Mouse (Mus musculus) stomach, postnatal 0 days (tissue): ENCODE measurements around the gene Dnaic2. TPM values are rescaled to one million over a fixed set of nuclear protein-coding genes. Genes with fewer than 3 reads are reported as not detected.

Experiments
- ATAC-seq: fragments of 200-750 bp; cut with Nextera tagmentation; 2 replicates; pipeline ENCODE4 v1.8.0; 2017; ENCODE audit not compliant: low FRiP score, low TSS enrichment
- DNase-seq: peaks from one replicate; pipeline ENCODE4 v3.0.0-alpha.2; 2016; ENCODE audit warnings: low spot score
- H3K27ac ChIP-seq: fragments of 300-500 bp; sonication (generic); replicated peaks from 2 replicates; pipeline ENCODE4 v1.5.1; 2014; ENCODE audit warnings: mild to moderate bottlenecking, control low read depth
- H3K27me3 ChIP-seq: fragments of 300-500 bp; sonication (generic); 2 replicates; pipeline ENCODE4 v1.6.1; 2014; ENCODE audit warnings: low read length; ENCODE audit not compliant: control insufficient read depth, insufficient read depth
- H3K36me3 ChIP-seq: fragments of 300-500 bp; sonication (generic); 2 replicates; pipeline ENCODE4 v1.6.1; 2014; ENCODE audit warnings: low read length, mixed read lengths; ENCODE audit not compliant: control insufficient read depth, insufficient read depth
- H3K4me1 ChIP-seq: fragments of 300-500 bp; sonication (generic); replicated peaks from 2 replicates; pipeline ENCODE4 v1.6.1; 2014; ENCODE audit warnings: antibody characterized with exemption; ENCODE audit not compliant: control insufficient read depth, insufficient read depth
- H3K4me2 ChIP-seq: fragments of 300-500 bp; sonication (generic); replicated peaks from 2 replicates; pipeline ENCODE4 v1.6.1; 2014; ENCODE audit warnings: low read depth, mild to moderate bottlenecking, control low read depth, moderate library complexity
- H3K4me3 ChIP-seq: fragments of 300-500 bp; sonication (generic); 2 replicates; pipeline ENCODE4 v1.5.1; 2014; ENCODE audit warnings: low read depth, low read length, control low read depth
- H3K9ac ChIP-seq: fragments of 300-500 bp; sonication (generic); 2 replicates; pipeline ENCODE4 v1.6.1; 2014; ENCODE audit warnings: mild to moderate bottlenecking, low read length, control low read depth, mixed read lengths
- H3K9me3 ChIP-seq: fragments of 300-500 bp; sonication (generic); 2 replicates; pipeline ENCODE4 v1.6.1; 2016; ENCODE audit warnings: low read length; ENCODE audit not compliant: control insufficient read depth
- CTCF ChIP-seq: IDR thresholded peaks from 2 replicates; pipeline ENCODE4 v1.5.1; 2016; ENCODE audit warnings: antibody characterized with exemption, low read depth, mild to moderate bottlenecking, moderate library complexity
- EP300 ChIP-seq: optimal IDR thresholded peaks from 2 replicates; pipeline ENCODE3; 2016; ENCODE audit warnings: antibody characterized with exemption
- WGBS: fragments of 180-500 bp; shearing (Covaris S2); extraction: QIAGEN DNeasy Blood & Tissue Kit; methylation state at CpG from one replicate; pipeline ENCODE4 v1.1.7; 2014; 5-methylcytosine and 5-hydroxymethylcytosine counted together
- polyA plus RNA-seq: library from polyadenylated mRNA; unstranded; fragments of >200 nt; fragmentation: Nextera tagmentation; extraction: Ambion mirVana; gene quantifications from 2 replicates; pipeline ENCODE4 v1.2.1, GENCODE M21; 2015

Gene Dnaic2
- polyA plus RNA-seq, 1 experiment from 2014 or later = 0.35 TPM

- H3K9ac ChIP-seq = no peak overlapping the region
- no peaks in the 10 kb centered on the region for H3K4me1 ChIP-seq
- 74% methylated on average over 5 of the region's 5 CpGs for WGBS
- no peak for DNase-seq
- no peak overlapping the region for H3K4me2 ChIP-seq
- H3K36me3 ChIP-seq = no peaks in the 10 kb centered on the region
- no peaks in the 10 kb centered on the region for H3K27me3 ChIP-seq
- no peak overlapping the region for H3K4me3 ChIP-seq
- no peak overlapping the region for H3K27ac ChIP-seq
- TF ChIP-seq EP300 = no peak
- no peak for TF ChIP-seq CTCF
- no peaks in the 10 kb centered on the region for H3K9me3 ChIP-seq
- no peak for ATAC-seq
These were observed 20.9 kb upstream of the Dnaic2 start for GRCm38 (mm10) chr11:114706358-114706757.

- no peak for TF ChIP-seq EP300
- no peak for TF ChIP-seq CTCF
- DNase-seq (no peak), ATAC-seq (no peak)
- Histone ChIP-seq H3K9me3 (no peaks in the 10 kb centered on the region), H3K4me3 (no peak overlapping the region), H3K9ac (no peak overlapping the region), H3K4me1 (no peaks in the 10 kb centered on the region), H3K27me3 (no peaks in the 10 kb centered on the region), H3K36me3 (no peaks in the 10 kb centered on the region), H3K27ac (no peak overlapping the region), H3K4me2 (no peak overlapping the region)
- 86% methylated on average over 3 of the region's 3 CpGs for WGBS
These were observed 15.8 kb upstream of the Dnaic2 start for GRCm38 (mm10) chr11:114711393-114711792.

DNA sequence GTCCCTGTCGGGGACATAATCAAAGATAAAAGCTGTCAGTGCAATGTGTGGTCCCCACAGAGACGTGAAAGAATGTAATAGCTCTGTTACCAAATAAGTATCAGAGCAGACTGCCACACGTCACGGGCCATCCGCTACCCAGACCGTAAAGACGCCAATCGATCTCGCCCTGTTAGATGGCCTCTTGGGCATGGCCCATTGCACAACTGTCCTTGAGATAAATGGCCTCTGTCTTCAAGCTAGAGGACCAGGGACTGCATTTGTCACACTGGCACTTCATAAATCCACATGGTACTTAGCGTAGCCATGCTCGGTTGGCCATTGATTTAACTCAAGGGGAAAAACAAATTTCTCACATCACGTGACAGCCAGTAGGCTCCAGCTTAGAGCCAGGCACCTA, 15.3 kb upstream of the Dnaic2 start:
- ATAC-seq (no peak), DNase-seq (no peak)
- Histone ChIP-seq H3K4me1 (no peaks in the 10 kb centered on the region), H3K9ac (no peak overlapping the region), H3K4me3 (no peak overlapping the region), H3K27ac (no peak overlapping the region), H3K9me3 (no peaks in the 10 kb centered on the region), H3K27me3 (no peaks in the 10 kb centered on the region), H3K4me2 (no peak overlapping the region), H3K36me3 (no peaks in the 10 kb centered on the region)
- no peak for TF ChIP-seq EP300
- no peak for TF ChIP-seq CTCF
- 89% methylated on average over 12 of the region's 12 CpGs for WGBS

DNA sequence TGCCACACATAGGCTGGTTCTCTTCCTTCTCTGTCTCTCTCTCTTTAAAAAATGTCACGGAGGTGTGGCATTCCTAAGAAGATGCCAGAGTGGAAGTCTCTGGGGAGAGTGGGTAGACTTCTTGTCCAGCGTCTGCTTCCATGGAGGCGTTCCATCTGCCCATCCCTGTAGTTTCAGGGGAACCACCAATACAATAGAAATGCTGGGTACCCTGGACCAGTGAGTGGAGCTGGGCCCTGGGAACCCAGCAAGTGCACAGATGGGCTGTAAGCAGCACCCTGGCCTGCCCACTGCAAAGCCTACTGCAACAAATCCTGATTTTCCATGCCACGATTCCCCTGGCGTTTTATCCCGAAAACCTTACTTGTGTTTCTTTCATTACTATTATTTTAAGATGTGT, 12.7 kb upstream of the Dnaic2 start:
- no peaks in the 10 kb centered on the region for H3K9me3 ChIP-seq
- TF ChIP-seq EP300 (no peak), CTCF (no peak)
- no peaks in the 10 kb centered on the region for H3K36me3 ChIP-seq
- H3K27me3 ChIP-seq = no peaks in the 10 kb centered on the region
- H3K9ac ChIP-seq = no peak overlapping the region
- H3K4me2 ChIP-seq = no peak overlapping the region
- no peak for ATAC-seq
- H3K27ac ChIP-seq = no peak overlapping the region
- DNase-seq = no peak
- no peak overlapping the region for H3K4me3 ChIP-seq
- H3K4me1 ChIP-seq = no peaks in the 10 kb centered on the region
- WGBS = 78% methylated on average over 6 of the region's 6 CpGs

GRCm38 (mm10) chr11:114715531-114715930, 11.7 kb upstream of the Dnaic2 start:
- no peak for ATAC-seq
- H3K27me3 ChIP-seq = no peaks in the 10 kb centered on the region
- 63% methylated on average over 7 of the region's 7 CpGs for WGBS
- no peak overlapping the region for H3K9ac ChIP-seq
- no peaks in the 10 kb centered on the region for H3K36me3 ChIP-seq
- H3K4me3 ChIP-seq = no peak overlapping the region
- H3K27ac ChIP-seq = no peak overlapping the region
- H3K4me2 ChIP-seq = no peak overlapping the region
- TF ChIP-seq CTCF = no peak
- no peak for TF ChIP-seq EP300
- no peaks in the 10 kb centered on the region for H3K4me1 ChIP-seq
- H3K9me3 ChIP-seq = no peaks in the 10 kb centered on the region
- DNase-seq = no peak

GRCm38 (mm10) chr11:114720535-114720934, 6.7 kb upstream of the Dnaic2 start:
- no peak for TF ChIP-seq CTCF
- TF ChIP-seq EP300 = no peak
- Histone ChIP-seq H3K9ac (no peak overlapping the region), H3K4me2 (no peak overlapping the region), H3K27me3 (no peaks in the 10 kb centered on the region), H3K9me3 (no peaks in the 10 kb centered on the region), H3K27ac (no peak overlapping the region), H3K36me3 (no peaks in the 10 kb centered on the region), H3K4me3 (no peak overlapping the region), H3K4me1 (no peaks in the 10 kb centered on the region)
- DNase-seq (no peak), ATAC-seq (no peak)
- 85% methylated on average over 10 of the region's 10 CpGs for WGBS
